8 mouse cellular contexts compared by ENCODE assay signal in genomic region chr3:89421810-89422473, GRCm38 (mm10). TPM values are rescaled to one million over a fixed set of nuclear protein-coding genes. Genes with fewer than 3 reads are reported as not detected.
DNase-seq lines count a peak whose midpoint lies in the region; ATAC-seq lines count a peak whose summit lies in the region.

No protein-coding gene starts in this region.

- peak overlapping the region; percentile 89 for H3K9ac ChIP-seq in heart, embryonic 12.5 days
- H3K9ac ChIP-seq in limb, embryonic 13.5 days = peak overlapping the region; percentile 76

- peak; percentile 21 to 45 for DNase-seq in cerebellum, postnatal 14 days
- DNase-seq in cerebellum, adult 8-10 months = no peak
- DNase-seq in MN1 (ENCODE audit: low spot score) = peak; percentile 54
- DNase-seq in neural tube, embryonic 10.5 days (ENCODE audit: extremely low spot score, low spot score) = peak; percentile 27
- no peak for DNase-seq in thymus, postnatal 36 days
- no peak for DNase-seq in right cerebral cortex, postnatal 36 days (ENCODE audit: low spot score in 2 of 2)

- no peaks in the 10 kb centered on the region for H3K9me3 ChIP-seq in heart, embryonic 12.5 days (replicated peaks)
- no peaks in the 10 kb centered on the region for H3K9me3 ChIP-seq in limb, embryonic 13.5 days

- peaks cover 41% of the 10 kb centered on the region for H3K4me1 ChIP-seq in heart, embryonic 12.5 days (replicated peaks)
- peaks cover 44% of the 10 kb centered on the region for H3K4me1 ChIP-seq in limb, embryonic 13.5 days

- no peak for ATAC-seq in heart, embryonic 12.5 days (ENCODE audit: insufficient number of reproducible peaks, low FRiP score)
- no peak for ATAC-seq in limb, embryonic 13.5 days (ENCODE audit: low FRiP score, low read depth)

- H3K36me3 ChIP-seq in heart, embryonic 12.5 days = peaks cover 38% of the 10 kb centered on the region
- peaks cover 40% of the 10 kb centered on the region for H3K36me3 ChIP-seq in limb, embryonic 13.5 days

- peak overlapping the region; percentile 90 for H3K27ac ChIP-seq in heart, embryonic 12.5 days (ENCODE audit: poor library complexity, severe bottlenecking)
- peak overlapping the region; percentile 88 for H3K27ac ChIP-seq in limb, embryonic 13.5 days

- WGBS in heart, embryonic 12.5 days = 4% methylated on average over 22 of the region's 22 CpGs
- 8% methylated on average over 22 of the region's 22 CpGs for WGBS in limb, embryonic 13.5 days

- H3K27me3 ChIP-seq in heart, embryonic 12.5 days (replicated peaks) = no peaks in the 10 kb centered on the region
- no peaks in the 10 kb centered on the region for H3K27me3 ChIP-seq in limb, embryonic 13.5 days

- peak overlapping the region; percentile 87 for H3K4me2 ChIP-seq in heart, embryonic 12.5 days
- peak overlapping the region; percentile 88 for H3K4me2 ChIP-seq in limb, embryonic 13.5 days (replicated peaks)

- H3K4me3 ChIP-seq in heart, embryonic 12.5 days = peak overlapping the region; percentile 62
- H3K4me3 ChIP-seq in limb, embryonic 13.5 days = peak overlapping the region; percentile 68

RNA-seq across cellular contexts. Expression of gene Shc1, which starts 3.7 kb away (rescaled TPM):
- 76.2 and 78.1 TPM in 2 replicates for polyA plus RNA-seq in heart, embryonic 12.5 days (2016; fragmentation: Nextera tagmentation; extraction: Ambion mirVana)
- 102 and 108 TPM in 2 replicates for polyA plus RNA-seq in limb, embryonic 13.5 days (2015; fragmentation: Nextera tagmentation; extraction: Ambion mirVana)

RNA-seq across cellular contexts. Expression of gene Cks1b, which starts 3.8 kb away (rescaled TPM):
- 355 and 356 TPM in 2 replicates for polyA plus RNA-seq in heart, embryonic 12.5 days (2016; fragmentation: Nextera tagmentation; extraction: Ambion mirVana)
- polyA plus RNA-seq in limb, embryonic 13.5 days (2015; fragmentation: Nextera tagmentation; extraction: Ambion mirVana) = 508 and 542 TPM in 2 replicates

RNA-seq across cellular contexts. Expression of gene Pygo2, which starts 8.1 kb away (rescaled TPM):
- polyA plus RNA-seq in heart, embryonic 12.5 days (2016; fragmentation: Nextera tagmentation; extraction: Ambion mirVana) = 36.1 and 37.5 TPM in 2 replicates
- polyA plus RNA-seq in limb, embryonic 13.5 days (2015; fragmentation: Nextera tagmentation; extraction: Ambion mirVana) = 49.7 and 50.3 TPM in 2 replicates

RNA-seq across cellular contexts. Expression of gene Flad1, which starts 10.3 kb away (rescaled TPM):
- 31.7 and 32.5 TPM in 2 replicates for polyA plus RNA-seq in heart, embryonic 12.5 days (2016; fragmentation: Nextera tagmentation; extraction: Ambion mirVana)
- 27.1 and 28.2 TPM in 2 replicates for polyA plus RNA-seq in limb, embryonic 13.5 days (2015; fragmentation: Nextera tagmentation; extraction: Ambion mirVana)

RNA-seq across cellular contexts. Expression of gene Pbxip1, which starts 14.6 kb away (rescaled TPM):
- polyA plus RNA-seq in heart, embryonic 12.5 days (2016; fragmentation: Nextera tagmentation; extraction: Ambion mirVana) = 67.5 and 71.6 TPM in 2 replicates
- polyA plus RNA-seq in limb, embryonic 13.5 days (2015; fragmentation: Nextera tagmentation; extraction: Ambion mirVana) = 34.1 and 35.2 TPM in 2 replicates

Comparison
In these comparisons a context has a peak if more than half of its experiments do, and no peak if none do; other contexts are left out.
1. DNase-seq: peak in cerebellum, postnatal 14 days (2 of 2), MN1 (single experiment) and neural tube, embryonic 10.5 days (single experiment); none in cerebellum, adult 8-10 months (single experiment), thymus, postnatal 36 days (0 of 2) and right cerebral cortex, postnatal 36 days (0 of 2).